Mouse (Mus musculus) midbrain, embryonic 13.5 days (tissue): ENCODE data around the gene Ube2e2. TPM values are rescaled to one million over a fixed set of nuclear protein-coding genes. Genes with fewer than 3 reads are reported as not detected.
A peak's percentile ranks its signal among the peaks of the same experiment; 100 is the strongest.

ENCODE experiments used
- ATAC-seq: fragments of 200-750 bp; cut with Nextera tagmentation; 2 replicates; pipeline ENCODE4 v1.8.0; 2017; ENCODE audit warnings: mild to moderate bottlenecking, moderate TSS enrichment, moderate library complexity
- H3K27ac ChIP-seq: fragments of 300-500 bp; sonication (generic); 2 replicates; pipeline ENCODE4 v1.5.1; 2015; ENCODE audit warnings: inconsistent platforms, mild to moderate bottlenecking, moderate library complexity
- H3K27me3 ChIP-seq: fragments of 300-500 bp; sonication (generic); 2 replicates; pipeline ENCODE4 v1.6.1; 2015; ENCODE audit warnings: mild to moderate bottlenecking, inconsistent platforms
- H3K36me3 ChIP-seq: fragments of 300-500 bp; sonication (generic); 2 replicates; pipeline ENCODE4 v1.6.1; 2015; ENCODE audit warnings: mild to moderate bottlenecking, inconsistent platforms
- H3K4me1 ChIP-seq: fragments of 300-500 bp; sonication (generic); replicated peaks from 2 replicates; pipeline ENCODE4 v1.6.1; 2015; ENCODE audit warnings: inconsistent platforms
- H3K4me2 ChIP-seq: fragments of 300-500 bp; sonication (generic); replicated peaks from 2 replicates; pipeline ENCODE4 v1.6.1; 2015; ENCODE audit warnings: moderate library complexity, mild to moderate bottlenecking, inconsistent platforms
- H3K4me3 ChIP-seq: fragments of 300-500 bp; sonication (generic); replicated peaks from 2 replicates; pipeline ENCODE4 v1.5.1; 2015; ENCODE audit warnings: mild to moderate bottlenecking, inconsistent platforms
- H3K9ac ChIP-seq: fragments of 300-500 bp; sonication (generic); replicated peaks from 2 replicates; pipeline ENCODE4 v1.6.1; 2015; ENCODE audit warnings: mild to moderate bottlenecking, inconsistent platforms
- H3K9me3 ChIP-seq: fragments of 300-500 bp; sonication (generic); 2 replicates; pipeline ENCODE4 v1.6.1; 2016; ENCODE audit warnings: mild to moderate bottlenecking, inconsistent platforms
- WGBS: fragments of 180-500 bp; shearing (Covaris S2); methylation state at CpG from one replicate; pipeline ENCODE4 v1.1.7; 2015; 5-methylcytosine and 5-hydroxymethylcytosine counted together
- polyA plus RNA-seq: library from polyadenylated mRNA; unstranded; fragments of >200 nt; fragmentation: Nextera tagmentation; extraction: Ambion mirVana; gene quantifications from 2 replicates; pipeline ENCODE4 v1.2.1, GENCODE M21; 2015

Gene Ube2e2
- polyA plus RNA-seq, 1 experiment from 2014 or later = 95.4 TPM

DNA sequence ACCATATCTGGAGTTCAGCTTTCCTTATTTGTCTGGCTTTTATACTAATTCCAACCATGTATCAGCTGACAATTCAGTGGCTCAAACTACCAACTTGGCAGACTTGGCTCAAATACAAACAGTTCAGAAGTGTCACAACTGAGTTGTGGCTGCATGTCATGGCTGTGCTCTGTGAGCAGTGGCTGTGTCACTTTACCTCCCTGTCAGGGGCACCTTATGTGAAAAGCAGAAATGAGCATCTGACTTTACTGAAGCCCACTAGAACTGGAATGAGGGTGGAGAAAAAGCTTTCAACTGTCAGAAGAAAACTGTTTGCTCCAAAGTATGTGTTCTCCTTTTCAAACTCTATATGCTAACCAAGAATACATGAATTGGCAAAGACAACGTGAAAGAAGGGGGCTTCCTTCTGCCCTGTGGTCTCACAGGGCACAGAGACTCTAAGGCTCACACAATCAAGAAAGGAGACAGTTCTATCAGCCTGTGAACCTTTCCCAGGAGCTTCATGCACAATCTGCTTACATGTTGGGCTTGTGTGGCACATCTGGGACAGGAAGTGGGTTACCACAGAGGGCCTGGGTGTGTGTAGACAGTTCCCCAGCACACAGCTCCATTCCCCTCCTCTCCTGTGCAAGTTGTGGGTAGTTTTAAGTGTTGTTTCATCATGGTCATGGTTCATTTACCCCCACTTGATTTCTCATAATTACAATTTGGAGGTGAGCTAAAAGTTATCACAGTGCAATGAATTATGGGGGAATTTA, 228.6 kb downstream of the Ube2e2 start:
- Histone ChIP-seq H3K36me3 (no peaks in the 10 kb centered on the region), H3K4me3 (no peak overlapping the region), H3K4me1 (no peaks in the 10 kb centered on the region), H3K9me3 (0 out of 2 replicates have a peak, but pooled peaks cover 9% of the 10 kb centered on the region), H3K9ac (no peak overlapping the region), H3K27me3 (no peaks in the 10 kb centered on the region), H3K27ac (no peak overlapping the region), H3K4me2 (no peak overlapping the region)
- WGBS = 83% methylated on average over 1 of the region's 1 CpGs
- no peak for ATAC-seq

DNA sequence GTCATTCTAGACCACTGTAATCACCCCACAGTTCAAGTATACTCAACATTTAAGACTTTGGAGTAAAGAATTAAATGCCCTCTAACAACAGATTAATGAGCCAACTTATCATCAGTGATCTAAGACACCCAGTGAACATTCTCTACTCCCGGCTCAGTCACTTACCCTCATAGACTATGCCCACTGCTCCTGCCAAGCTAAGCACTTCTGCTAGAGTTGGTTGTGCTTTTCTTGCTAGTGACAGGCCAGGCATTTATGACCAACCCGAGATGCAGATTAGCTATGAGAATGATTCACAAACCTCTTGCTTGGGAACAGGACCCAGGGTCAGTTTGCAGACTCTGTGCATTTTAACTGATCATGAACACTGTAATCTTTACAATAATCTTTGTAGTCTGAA, 230.4 kb downstream of the Ube2e2 start:
- Histone ChIP-seq H3K36me3 (no peaks in the 10 kb centered on the region), H3K27ac (no peak overlapping the region), H3K9me3 (0 out of 2 replicates have a peak, but pooled peaks cover 9% of the 10 kb centered on the region), H3K9ac (no peak overlapping the region), H3K4me1 (no peaks in the 10 kb centered on the region), H3K27me3 (no peaks in the 10 kb centered on the region), H3K4me3 (no peak overlapping the region), H3K4me2 (no peak overlapping the region)
- no peak for ATAC-seq
- WGBS = 91% methylated on average over 2 of the region's 2 CpGs

DNA sequence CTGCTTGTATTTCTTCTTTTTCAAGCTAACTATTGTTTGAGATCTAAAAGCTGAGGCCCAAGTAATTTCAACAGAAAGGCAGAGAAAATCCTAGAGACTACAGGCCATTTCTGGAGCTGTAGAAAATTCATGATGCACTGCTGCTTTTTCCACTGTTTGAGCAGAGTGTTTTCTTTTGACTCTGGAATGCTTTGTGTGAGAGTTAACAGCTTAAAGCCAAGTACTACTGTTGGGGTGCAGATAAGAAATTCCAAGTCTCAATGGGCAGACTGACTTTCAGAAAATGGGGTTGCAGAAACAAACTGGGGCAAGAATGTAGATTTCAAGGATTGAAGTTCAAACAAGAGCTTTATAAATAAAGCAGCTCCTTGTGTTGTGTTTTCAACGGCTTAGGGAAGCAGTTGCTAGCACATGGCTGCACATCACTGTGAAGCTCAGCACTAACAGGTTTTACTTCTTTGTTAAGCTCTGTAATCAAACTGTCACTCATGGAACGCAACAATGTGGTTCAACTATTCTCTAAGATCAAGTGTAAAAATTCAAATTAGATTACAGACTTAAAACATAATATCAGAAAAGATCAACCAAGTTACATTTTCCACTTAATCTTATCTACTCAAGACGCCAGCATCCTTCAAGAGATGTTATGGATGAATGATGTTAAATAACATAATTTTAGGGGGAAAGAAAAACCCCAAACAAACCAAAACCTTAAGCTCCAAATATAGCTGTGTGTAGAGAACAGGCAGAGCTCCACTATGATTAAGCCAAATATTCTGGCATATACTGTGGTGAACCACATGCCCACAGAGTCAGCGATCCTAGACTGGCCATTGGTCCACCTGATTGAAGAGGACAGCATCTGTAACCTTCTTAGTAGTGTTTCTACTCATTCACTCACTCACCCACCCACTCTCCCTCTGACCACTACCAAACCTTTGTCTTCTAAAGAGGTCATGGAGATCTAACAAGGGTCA, 236.0 kb downstream of the Ube2e2 start:
- ATAC-seq = no peak

DNA sequence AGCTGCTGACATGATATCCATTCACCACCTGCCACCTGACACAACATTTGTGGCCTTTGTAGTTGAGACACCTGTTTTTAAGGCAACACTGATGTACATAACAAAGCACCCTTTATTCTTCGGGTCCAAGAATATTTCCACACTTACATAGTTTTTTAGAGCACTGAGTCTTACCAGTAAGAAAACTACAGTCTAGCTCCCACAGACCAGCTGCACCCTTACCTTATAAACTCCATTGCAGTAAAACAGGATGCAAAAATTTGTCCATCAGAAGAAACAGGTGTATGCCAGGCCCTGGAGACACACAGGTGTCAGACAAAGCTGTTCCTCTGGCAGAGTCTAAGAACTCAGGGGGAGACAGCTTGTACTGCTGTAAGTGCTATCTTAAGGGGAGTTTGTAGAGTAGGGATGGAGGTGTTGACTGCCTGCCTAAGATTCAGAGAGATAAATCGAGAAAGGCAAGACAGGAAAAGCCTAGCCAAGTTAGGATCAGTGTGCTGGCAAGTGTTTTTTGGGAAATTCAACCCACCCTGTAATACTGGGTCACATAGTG, 244.9 kb downstream of the Ube2e2 start:
- Histone ChIP-seq H3K36me3 (no peaks in the 10 kb centered on the region), H3K4me3 (no peak overlapping the region), H3K9ac (no peak overlapping the region), H3K4me1 (no peaks in the 10 kb centered on the region), H3K27me3 (no peaks in the 10 kb centered on the region), H3K27ac (no peak overlapping the region), H3K4me2 (no peak overlapping the region), H3K9me3 (no peaks in the 10 kb centered on the region; the same call in 1 of the 2 replicates)
- WGBS = 81% methylated on average over 2 of the region's 2 CpGs
- no peak for ATAC-seq

More for the DNA sequence above, 236.0 kb downstream of the Ube2e2 start:
- Histone ChIP-seq H3K9me3 (0 out of 2 replicates have a peak, but pooled peaks cover 9% of the 10 kb centered on the region), H3K36me3 (no peaks in the 10 kb centered on the region), H3K4me1 (no peaks in the 10 kb centered on the region), H3K4me3 (no peak overlapping the region), H3K27ac (no peak overlapping the region), H3K27me3 (no peaks in the 10 kb centered on the region), H3K9ac (no peak overlapping the region), H3K4me2 (no peak overlapping the region)
- 53% methylated on average over 4 of the region's 4 CpGs for WGBS

DNA sequence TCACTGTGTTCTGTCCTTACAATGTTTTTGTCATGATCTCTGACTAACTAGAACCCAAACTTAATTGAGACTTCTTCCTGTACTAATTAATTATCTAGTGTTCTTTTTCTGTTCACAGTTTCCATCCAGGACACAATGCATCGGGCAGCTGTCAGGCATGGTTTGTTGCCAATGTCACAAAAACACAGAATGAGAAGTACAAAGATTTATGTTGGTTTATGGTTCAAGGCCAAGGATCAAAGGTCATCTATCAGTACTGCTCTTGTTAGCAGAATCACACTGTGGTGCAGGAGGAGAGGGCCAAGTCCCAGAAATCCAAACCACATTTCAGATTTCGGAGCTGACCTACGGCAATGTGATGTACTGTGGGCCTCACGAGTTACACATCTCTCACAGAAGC, 252.4 kb downstream of the Ube2e2 start:
- 88% methylated on average over 4 of the region's 4 CpGs for WGBS
- Histone ChIP-seq H3K4me2 (no peak overlapping the region), H3K27ac (no peak overlapping the region), H3K9ac (no peak overlapping the region), H3K27me3 (no peaks in the 10 kb centered on the region), H3K9me3 (no peaks in the 10 kb centered on the region), H3K4me3 (no peak overlapping the region), H3K36me3 (no peaks in the 10 kb centered on the region; the same call in 1 of the 2 replicates), H3K4me1 (0 out of 2 replicates have a peak, but pooled peaks cover 4% of the 10 kb centered on the region)
- no peak for ATAC-seq

DNA sequence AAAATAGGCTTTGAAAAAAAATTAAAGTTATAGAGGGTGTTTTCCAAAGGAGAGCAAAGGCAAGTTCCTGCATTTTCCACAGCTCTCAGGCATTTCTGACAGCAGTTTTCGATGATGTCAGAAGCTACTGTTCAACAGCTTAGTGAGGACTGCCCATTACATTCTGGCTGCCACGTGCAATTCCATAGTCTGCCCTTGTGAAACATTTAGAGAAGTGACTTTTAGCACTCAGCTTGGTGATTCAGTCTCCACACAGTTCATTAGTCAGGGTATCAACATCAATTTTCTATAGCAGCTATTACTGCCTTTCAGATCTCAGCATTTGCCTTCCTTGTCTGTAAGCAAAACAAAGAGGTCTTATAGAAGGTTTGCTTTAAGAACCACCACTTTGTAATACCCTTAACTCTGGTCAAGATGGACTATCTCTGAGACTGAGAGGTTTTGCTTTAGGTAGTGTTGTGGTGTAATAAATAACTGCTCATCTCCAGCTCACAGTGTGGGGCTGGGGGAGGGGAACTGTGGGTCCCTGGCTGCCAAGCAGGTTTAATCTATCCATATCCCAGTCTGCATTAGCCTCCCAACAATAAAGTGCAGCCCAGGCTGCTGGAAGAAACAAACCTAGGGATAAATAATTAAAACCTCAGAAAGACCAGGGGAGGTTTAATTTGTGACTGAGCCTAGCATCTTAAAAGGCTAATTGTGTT, 255.2 kb downstream of the Ube2e2 start:
- no peak overlapping the region for H3K4me2 ChIP-seq
- 80% methylated on average over 2 of the region's 2 CpGs for WGBS
- H3K4me3 ChIP-seq = no peak overlapping the region
- H3K27ac ChIP-seq = no peak overlapping the region
- H3K9ac ChIP-seq = no peak overlapping the region
- H3K27me3 ChIP-seq = no peaks in the 10 kb centered on the region
- 0 out of 2 replicates have a peak, but pooled peaks have one; percentile 43 for ATAC-seq
- no peaks in the 10 kb centered on the region for H3K9me3 ChIP-seq
- no peaks in the 10 kb centered on the region; the same call in 1 of the 2 replicates for H3K36me3 ChIP-seq
- H3K4me1 ChIP-seq = 0 out of 2 replicates have a peak, but pooled peaks cover 4% of the 10 kb centered on the region

DNA sequence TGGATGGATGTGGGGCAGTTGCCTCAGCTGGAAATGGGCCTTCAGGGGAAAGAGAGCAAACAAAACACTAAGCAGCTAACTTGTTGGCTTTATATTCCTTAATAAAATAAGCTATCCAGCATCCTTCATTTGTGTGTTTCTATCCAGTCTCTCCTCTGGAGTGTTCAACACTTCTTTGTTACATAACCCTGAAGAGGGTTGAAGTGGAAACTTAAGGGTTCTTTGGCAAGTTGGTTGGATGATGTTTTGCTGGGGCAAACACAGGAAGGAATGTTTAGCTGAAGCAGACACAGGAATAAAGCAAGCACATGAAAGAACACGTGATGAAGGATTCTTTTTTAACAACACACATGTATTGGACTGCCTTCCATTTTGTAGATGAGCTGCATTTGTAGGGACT, 256.3 kb downstream of the Ube2e2 start:
- H3K4me3 ChIP-seq = no peak overlapping the region
- 80% methylated on average over 1 of the region's 1 CpGs for WGBS
- ATAC-seq = no peak

DNA sequence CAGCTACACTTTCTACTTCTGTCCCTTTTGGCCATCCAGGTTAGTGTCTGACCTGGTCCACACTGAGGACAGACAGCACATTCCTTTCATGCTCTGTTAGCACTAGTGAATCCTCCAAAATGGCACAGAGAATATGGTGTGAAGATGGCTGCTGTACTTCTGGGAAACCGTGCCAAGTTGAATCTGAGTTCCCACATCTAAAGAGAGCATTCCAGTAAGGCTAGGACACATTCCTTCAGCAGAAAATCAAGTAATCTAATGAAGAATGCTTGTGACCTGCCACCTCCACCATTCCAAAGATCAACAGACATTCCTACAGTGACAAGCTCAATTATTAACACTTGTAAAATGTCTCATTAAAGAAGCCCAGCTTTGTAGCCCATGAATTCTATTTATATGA, 265.9 kb downstream of the Ube2e2 start:
- 90% methylated on average over 1 of the region's 1 CpGs for WGBS
- ATAC-seq = no peak

More for the DNA sequence above, 256.3 kb downstream of the Ube2e2 start:
- Histone ChIP-seq H3K4me2 (no peak overlapping the region), H3K27me3 (no peaks in the 10 kb centered on the region), H3K9me3 (no peaks in the 10 kb centered on the region), H3K9ac (no peak overlapping the region), H3K4me1 (0 out of 2 replicates have a peak, but pooled peaks cover 4% of the 10 kb centered on the region), H3K27ac (no peak overlapping the region), H3K36me3 (no peaks in the 10 kb centered on the region; the same call in 1 of the 2 replicates)

DNA sequence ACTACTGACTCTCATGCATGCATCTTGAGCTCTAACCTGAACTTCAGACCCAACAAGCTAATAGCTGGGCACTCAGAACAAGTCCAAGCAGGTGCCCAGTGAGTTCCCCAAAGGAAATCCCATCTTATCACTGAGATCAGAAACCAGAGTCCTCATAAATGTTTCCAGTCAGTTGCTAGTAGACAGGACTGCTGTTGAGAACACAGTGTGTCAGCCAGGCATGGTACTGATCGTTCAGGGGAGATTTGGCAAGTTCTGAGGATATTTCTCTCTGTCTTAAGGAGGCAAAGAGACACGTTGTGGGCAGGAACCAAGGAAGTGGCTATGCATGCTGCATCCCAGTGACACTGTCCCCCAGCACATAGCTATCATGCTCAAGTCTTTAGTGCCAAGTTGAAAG, 275.5 kb downstream of the Ube2e2 start:
- H3K36me3 ChIP-seq = no peaks in the 10 kb centered on the region
- no peak overlapping the region for H3K27ac ChIP-seq
- 79% methylated on average over 2 of the region's 2 CpGs for WGBS
- no peak overlapping the region for H3K4me3 ChIP-seq
- H3K27me3 ChIP-seq = no peaks in the 10 kb centered on the region
- H3K4me2 ChIP-seq = no peak overlapping the region
- no peak for ATAC-seq
- no peak overlapping the region for H3K9ac ChIP-seq
- no peaks in the 10 kb centered on the region for H3K9me3 ChIP-seq
- no peaks in the 10 kb centered on the region for H3K4me1 ChIP-seq

More for the DNA sequence above, 265.9 kb downstream of the Ube2e2 start:
- H3K27me3 ChIP-seq = no peaks in the 10 kb centered on the region
- H3K27ac ChIP-seq = no peak overlapping the region
- H3K36me3 ChIP-seq = no peaks in the 10 kb centered on the region
- no peaks in the 10 kb centered on the region for H3K4me1 ChIP-seq
- no peak overlapping the region for H3K4me2 ChIP-seq
- no peaks in the 10 kb centered on the region for H3K9me3 ChIP-seq
- H3K9ac ChIP-seq = no peak overlapping the region
- H3K4me3 ChIP-seq = no peak overlapping the region

DNA sequence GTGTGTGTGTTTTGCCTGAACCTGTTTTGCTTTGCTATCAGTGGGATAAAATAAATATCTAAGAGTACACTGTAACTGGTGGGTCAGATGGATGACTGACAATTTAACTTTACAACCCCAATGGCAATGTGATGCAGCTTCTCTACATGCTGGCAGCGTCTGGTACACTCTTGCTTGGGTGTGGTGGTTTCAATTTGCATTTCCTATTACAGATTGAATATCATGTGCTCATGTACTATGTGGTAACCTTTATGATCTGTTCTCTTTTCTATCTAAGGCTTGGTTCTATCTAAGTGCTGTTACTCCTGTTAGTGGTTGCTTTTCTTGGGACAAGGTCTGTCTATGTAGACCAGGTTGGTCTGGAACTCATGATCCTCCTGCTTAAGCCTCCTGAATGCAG, 292.1 kb downstream of the Ube2e2 start:
- H3K4me3 ChIP-seq = no peak overlapping the region
- no peaks in the 10 kb centered on the region for H3K9me3 ChIP-seq
- no peaks in the 10 kb centered on the region for H3K27me3 ChIP-seq
- 84% methylated on average over 1 of the region's 1 CpGs for WGBS
- H3K27ac ChIP-seq = no peak overlapping the region
- H3K9ac ChIP-seq = no peak overlapping the region
- no peaks in the 10 kb centered on the region for H3K4me1 ChIP-seq
- H3K36me3 ChIP-seq = 0 out of 2 replicates have a peak, but pooled peaks cover 2% of the 10 kb centered on the region
- H3K4me2 ChIP-seq = no peak overlapping the region
- no peak for ATAC-seq

DNA sequence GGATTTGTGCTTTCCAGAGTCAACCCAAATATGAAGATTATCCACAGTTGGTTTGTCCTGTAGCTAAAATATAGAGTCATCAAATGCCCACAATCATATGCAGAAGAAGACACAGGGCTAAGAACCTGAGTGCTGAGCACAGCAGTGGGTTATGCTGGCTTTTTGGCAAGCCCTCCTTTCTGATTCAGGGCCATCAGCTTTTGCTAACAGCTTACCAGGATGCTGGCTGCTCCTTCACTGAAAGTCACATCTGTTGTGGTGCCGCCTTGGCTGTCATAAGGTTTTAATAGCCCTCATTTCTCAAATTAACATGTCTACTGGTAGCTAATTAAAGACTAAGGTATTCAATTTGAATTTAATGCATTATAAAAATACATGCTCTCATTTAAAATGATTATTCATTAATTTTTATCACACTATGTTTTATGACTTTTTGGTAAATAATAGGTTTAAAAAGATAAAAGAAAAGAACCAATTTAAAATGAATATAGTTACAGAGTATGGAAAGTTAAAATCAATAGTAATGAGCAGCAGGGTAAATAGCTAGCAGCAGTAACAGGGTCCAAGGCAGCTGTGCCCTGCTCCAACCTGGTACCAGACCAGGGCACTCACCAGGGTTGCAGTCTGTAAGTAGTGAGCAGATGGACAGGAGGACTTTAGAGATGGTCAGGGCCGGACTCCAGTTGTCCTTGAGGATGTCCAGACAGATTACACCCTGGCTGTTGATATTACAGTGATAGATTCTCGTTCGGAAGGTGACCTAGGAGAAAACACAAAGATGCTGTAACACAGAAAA, 307.6 kb downstream of the Ube2e2 start:
- H3K4me1 ChIP-seq = no peaks in the 10 kb centered on the region
- H3K27ac ChIP-seq = no peak overlapping the region
- H3K9me3 ChIP-seq = no peaks in the 10 kb centered on the region
- no peak overlapping the region for H3K4me2 ChIP-seq
- no peak overlapping the region for H3K9ac ChIP-seq
- H3K27me3 ChIP-seq = no peaks in the 10 kb centered on the region
- 81% methylated on average over 4 of the region's 4 CpGs for WGBS
- H3K36me3 ChIP-seq = no peaks in the 10 kb centered on the region
- H3K4me3 ChIP-seq = no peak overlapping the region
- ATAC-seq = no peak
